Mouse (Mus musculus): ENCODE measurements around the gene Hhat.

GRCm38 (mm10) chr1:192742394-192743251 is 28.4 kb downstream of the Hhat start:
- TF ChIP-seq POLR2A (IDR thresholded peaks at IDR 0.05; ENCODE audit: insufficient read depth, low read length) (no peak), CTCF (IDR thresholded peaks at IDR 0.05; ENCODE audit: low read depth, low read length) (no peak), EP300 (IDR thresholded peaks at IDR 0.05; ENCODE audit: insufficient read depth, low read depth, low read length) (no peak)

Data from ES-Bruce4 (cell line).